Mouse (Mus musculus) cerebellum, adult 2 months (tissue): ENCODE results near the gene Sec14l1.
"Not testable (repeated sequence)": the region's sequence is repeated elsewhere in the genome, so short reads cannot be mapped to it uniquely, and the experiment has no call there.

ENCODE experiments used
- CTCF ChIP-seq: fragments of 200-500 bp; IDR thresholded peaks from 2 replicates; pipeline ENCODE4 v1.5.1; 2011; ENCODE audit warnings: low read depth, mild to moderate bottlenecking, control low read depth, low read length, moderate library complexity, borderline replicate concordance; ENCODE audit not compliant: insufficient read depth
- POLR2A ChIP-seq: fragments of 200-500 bp; IDR thresholded peaks from 2 replicates; pipeline ENCODE4 v1.6.1; 2011; ENCODE audit warnings: low read length, control low read depth, borderline replicate concordance; ENCODE audit not compliant: insufficient read depth

DNA sequence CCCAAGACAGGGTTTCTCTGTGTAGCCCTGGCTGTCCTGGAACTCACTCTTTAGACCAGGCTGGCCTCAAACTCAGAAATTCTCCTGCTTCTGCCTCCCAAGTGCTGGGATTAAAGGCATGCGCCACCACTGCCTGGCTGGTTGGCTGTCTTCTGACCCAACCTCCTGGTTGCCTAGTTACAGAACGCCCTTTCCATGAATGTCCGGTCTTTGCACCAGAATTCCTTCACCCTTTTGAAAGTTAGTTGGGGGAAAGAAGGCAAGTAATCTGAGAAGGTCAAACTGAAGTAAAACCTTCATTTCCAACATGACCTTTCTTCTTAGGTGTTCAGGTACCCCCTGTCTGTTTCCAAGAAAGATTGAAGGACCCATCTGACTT is 31.1 kb upstream of the Sec14l1 start:
- TF ChIP-seq POLR2A, CTCF: not testable (repeated sequence)
